ENCODE assay signal across 9 mouse cellular contexts in genomic region chr19:5486771-5487170, GRCm38 (mm10). TPM values are rescaled to one million over a fixed set of nuclear protein-coding genes. Genes with fewer than 3 reads are reported as not detected.
A peak's percentile ranks its signal among the peaks of the same experiment; 100 is the strongest.
DNase-seq lines count a peak whose midpoint lies in the region; ATAC-seq and TF ChIP-seq lines count a peak whose summit lies in the region.
"Had no signal": no experiment of that assay in that cellular context is flagged by ENCODE, and none has a peak within 500 bp of the region (broad histone marks: within the 10 kb centered on the region; RNA-seq: fewer than 3 reads in every experiment).

No protein-coding gene starts in this region.

- peak overlapping the region; percentile 98; the same call in 1 of the 2 replicates for H3K27ac ChIP-seq in gastrocnemius, adult 2 months
- peak overlapping the region; percentile 83 for H3K27ac ChIP-seq in lung, embryonic 16.5 days (ENCODE audit: low read length)
- peak overlapping the region; percentile 99; the same call in 1 of the 2 replicates for H3K27ac ChIP-seq in intestine, embryonic 16.5 days (ENCODE audit: low read length)
- H3K27ac ChIP-seq in midbrain, postnatal 0 days (ENCODE audit: low read depth, low read length): no peak overlapping the region

- intact Hi-C loops in gastrocnemius, adult 2 months (cut with DNase I): loop anchor here (2.0 to 5.0 kb wide), 2 partner anchors 24 to 79 kb away; no protein-coding TSS in a partner anchor
- intact Hi-C loops in left cerebral cortex, postnatal 25 days (cut with DNase I): no loop called here

- no peak for ATAC-seq in lung, embryonic 16.5 days (ENCODE audit: low read depth)
- no peak for ATAC-seq in intestine, embryonic 16.5 days
- no peak for ATAC-seq in midbrain, postnatal 0 days (ENCODE audit: low FRiP score)

- no peaks in the 10 kb centered on the region for H3K9me3 ChIP-seq in lung, embryonic 16.5 days (ENCODE audit: control insufficient read depth, low read length)
- no peaks in the 10 kb centered on the region for H3K9me3 ChIP-seq in intestine, embryonic 16.5 days (ENCODE audit: control insufficient read depth, low read length)
- no peaks in the 10 kb centered on the region for H3K9me3 ChIP-seq in midbrain, postnatal 0 days (ENCODE audit: low read length)

- DNase-seq in gastrocnemius, adult 2 months: no peak
- DNase-seq in gastrocnemius, postnatal 4 days (ENCODE audit: low spot score in 2 of 2): no peak
- DNase-seq in lung, adult 2 months: no peak
- DNase-seq in midbrain, postnatal 0 days (ENCODE audit: low spot score): no peak
- DNase-seq in left cerebral cortex, postnatal 25 days (ENCODE audit: low spot score in 2 of 2): no peak
- DNase-seq in gastrocnemius, postnatal 25 days: no peak
- DNase-seq: thymus, adult 18-20 months had no signal

- WGBS in lung, embryonic 16.5 days: 77% methylated on average over 4 of the region's 4 CpGs
- 61% methylated on average over 4 of the region's 4 CpGs for WGBS in lung, adult 2 months
- 84% methylated on average over 4 of the region's 4 CpGs for WGBS in intestine, embryonic 16.5 days
- WGBS in midbrain, postnatal 0 days: 78% methylated on average over 4 of the region's 4 CpGs

- H3K4me1 ChIP-seq in lung, embryonic 16.5 days (replicated peaks; ENCODE audit: control insufficient read depth, insufficient read depth, low read length): peaks cover 46% of the 10 kb centered on the region
- H3K4me1 ChIP-seq in lung, adult 2 months (ENCODE audit: control insufficient read depth, insufficient read depth, low read length): peaks cover 5% of the 10 kb centered on the region; the same call in 1 of the 2 replicates
- peaks cover 19% of the 10 kb centered on the region for H3K4me1 ChIP-seq in intestine, embryonic 16.5 days (ENCODE audit: control insufficient read depth, insufficient read depth, low read length)
- peaks cover 3% of the 10 kb centered on the region; the same call in 1 of the 2 replicates for H3K4me1 ChIP-seq in midbrain, postnatal 0 days (ENCODE audit: insufficient read depth, low read length)

- H3K36me3 ChIP-seq in lung, embryonic 16.5 days (ENCODE audit: control insufficient read depth, insufficient read depth, low read length): peaks cover 19% of the 10 kb centered on the region
- H3K36me3 ChIP-seq in intestine, embryonic 16.5 days (ENCODE audit: control insufficient read depth, insufficient read depth, low read length): peaks cover 7% of the 10 kb centered on the region
- H3K36me3 ChIP-seq in midbrain, postnatal 0 days (ENCODE audit: insufficient read depth, low read length): peaks cover 33% of the 10 kb centered on the region

- H3K4me3 ChIP-seq in gastrocnemius, adult 2 months: no peak overlapping the region; the same call in none of the 2 replicates
- H3K4me3 ChIP-seq in lung, embryonic 16.5 days (ENCODE audit: low read length): no peak overlapping the region
- H3K4me3 ChIP-seq in lung, adult 2 months (replicated peaks; ENCODE audit: extremely low read depth, low read depth, low read length): no peak overlapping the region
- peak overlapping the region; percentile 65; the same call in 1 of the 2 replicates for H3K4me3 ChIP-seq in intestine, embryonic 16.5 days (ENCODE audit: low read length)
- peak overlapping the region; percentile 52; the same call in 1 of the 2 replicates for H3K4me3 ChIP-seq in midbrain, postnatal 0 days (ENCODE audit: low read depth, low read length)

- no peaks in the 10 kb centered on the region for H3K27me3 ChIP-seq in lung, embryonic 16.5 days (ENCODE audit: control insufficient read depth, insufficient read depth, low read depth, low read length)
- no peaks in the 10 kb centered on the region for H3K27me3 ChIP-seq in intestine, embryonic 16.5 days (replicated peaks; ENCODE audit: control insufficient read depth, insufficient read depth, low read length)
- H3K27me3 ChIP-seq in midbrain, postnatal 0 days (ENCODE audit: insufficient read depth, low read length): no peaks in the 10 kb centered on the region

- no peak overlapping the region for H3K9ac ChIP-seq in lung, embryonic 16.5 days (ENCODE audit: low read length)
- H3K9ac ChIP-seq in intestine, embryonic 16.5 days (ENCODE audit: low read depth, low read length): no peak overlapping the region
- no peak overlapping the region; the same call in 1 of the 2 replicates for H3K9ac ChIP-seq in midbrain, postnatal 0 days (replicated peaks; ENCODE audit: low read length, poor library complexity, severe bottlenecking)

- H3K4me2 ChIP-seq in lung, embryonic 16.5 days (ENCODE audit: low read depth, low read length): peak overlapping the region; percentile 22; the same call in 1 of the 2 replicates
- H3K4me2 ChIP-seq in intestine, embryonic 16.5 days (ENCODE audit: low read depth, low read length): 0 out of 2 replicates have a peak overlapping the region, but pooled peaks have one; percentile 93
- H3K4me2 ChIP-seq in midbrain, postnatal 0 days (ENCODE audit: low read depth, low read length, poor library complexity, severe bottlenecking): peak overlapping the region; percentile 83; the same call in 1 of the 2 replicates

- TF ChIP-seq CTCF in gastrocnemius, adult 2 months (IDR thresholded peaks at IDR 0.05): no peak
- no peak for TF ChIP-seq CTCF in lung, adult 2 months (IDR thresholded peaks at IDR 0.05; ENCODE audit: insufficient read depth, low read length)
- TF ChIP-seq CTCF in midbrain, postnatal 0 days (IDR thresholded peaks at IDR 0.05): no peak

- no peak for TF ChIP-seq POLR2A in lung, adult 2 months (IDR thresholded peaks at IDR 0.05; ENCODE audit: borderline replicate concordance, extremely low read depth, low read depth, low read length)

RNA-seq across cellular contexts. Expression of gene Mus81, which starts 1.4 kb away (rescaled TPM):
- total RNA-seq in gastrocnemius, adult 2 months (2021): 10 to 100 TPM; 20.1 to 23.3 TPM
- 10 to 100 TPM; 28.9 to 30.9 TPM for total RNA-seq in gastrocnemius, postnatal 4 days (2021)
- 45.7 and 51.4 TPM in 2 replicates for polyA plus RNA-seq in lung, embryonic 16.5 days (2015; fragmentation: Nextera tagmentation; extraction: Ambion mirVana)
- polyA plus RNA-seq in lung, adult 2 months (2012; rRNA removed): 50.3 and 53.0 TPM in 2 replicates
- 32.7 and 36.5 TPM in 2 replicates for polyA plus RNA-seq in intestine, embryonic 16.5 days (2015; fragmentation: Nextera tagmentation; extraction: Ambion mirVana)
- total RNA-seq in midbrain, postnatal 0 days (2014; rRNA removed): 60.9 and 87.3 TPM in 2 replicates
- 27.9 and 30.4 TPM in 2 replicates for polyA plus RNA-seq in midbrain, postnatal 0 days (2015; fragmentation: Nextera tagmentation; extraction: Ambion mirVana)
- 10 to 100 TPM; 30.7 to 30.9 TPM for total RNA-seq in left cerebral cortex, postnatal 25 days (2021)
- 10 to 100 TPM; 20.3 to 21.6 TPM for total RNA-seq in gastrocnemius, postnatal 25 days (2021)

RNA-seq across cellular contexts. Expression of gene Cfl1, which starts 3.5 kb away (rescaled TPM):
- total RNA-seq in gastrocnemius, adult 2 months (2021): 10 to 100 TPM; 52.8 to 72.0 TPM
- 100 to 1,000 TPM; 557 to 593 TPM for total RNA-seq in gastrocnemius, postnatal 4 days (2021)
- 2,553 and 2,793 TPM in 2 replicates for polyA plus RNA-seq in lung, embryonic 16.5 days (2015; fragmentation: Nextera tagmentation; extraction: Ambion mirVana)
- 439 and 568 TPM in 2 replicates for polyA plus RNA-seq in lung, adult 2 months (2012; rRNA removed)
- 2,274 and 2,378 TPM in 2 replicates for polyA plus RNA-seq in intestine, embryonic 16.5 days (2015; fragmentation: Nextera tagmentation; extraction: Ambion mirVana)
- total RNA-seq in midbrain, postnatal 0 days (2014; rRNA removed): 1,453 and 1,672 TPM in 2 replicates
- polyA plus RNA-seq in midbrain, postnatal 0 days (2015; fragmentation: Nextera tagmentation; extraction: Ambion mirVana): 3,482 and 3,602 TPM in 2 replicates
- 1,000 to 10,000 TPM; 1,474 to 1,552 TPM for total RNA-seq in left cerebral cortex, postnatal 25 days (2021)
- 100 to 1,000 TPM in 1 of 2 experiments, 10 to 100 TPM in 1; 83.6 to 106 TPM for total RNA-seq in gastrocnemius, postnatal 25 days (2021)

RNA-seq across cellular contexts. Expression of gene Efemp2, which starts 13.0 kb away (rescaled TPM):
- total RNA-seq in gastrocnemius, adult 2 months (2021): 1 to 10 TPM; 3.4 to 6.6 TPM
- 10 to 100 TPM; 57.2 to 68.1 TPM for total RNA-seq in gastrocnemius, postnatal 4 days (2021)
- 197 and 200 TPM in 2 replicates for polyA plus RNA-seq in lung, embryonic 16.5 days (2015; fragmentation: Nextera tagmentation; extraction: Ambion mirVana)
- 96.9 and 103 TPM in 2 replicates for polyA plus RNA-seq in lung, adult 2 months (2012; rRNA removed)
- polyA plus RNA-seq in intestine, embryonic 16.5 days (2015; fragmentation: Nextera tagmentation; extraction: Ambion mirVana): 106 and 112 TPM in 2 replicates
- 32.9 and 33.7 TPM in 2 replicates for total RNA-seq in midbrain, postnatal 0 days (2014; rRNA removed)
- 35.2 and 36.1 TPM in 2 replicates for polyA plus RNA-seq in midbrain, postnatal 0 days (2015; fragmentation: Nextera tagmentation; extraction: Ambion mirVana)
- total RNA-seq in left cerebral cortex, postnatal 25 days (2021): 10 to 100 TPM; 15.2 to 16.4 TPM
- total RNA-seq in gastrocnemius, postnatal 25 days (2021): 10 to 100 TPM in 1 of 2 experiments, 1 to 10 TPM in 1; 7.8 to 12.2 TPM

RNA-seq across cellular contexts. Expression of gene 1700020D05Rik, which starts 16.8 kb away (rescaled TPM):
- total RNA-seq in gastrocnemius, adult 2 months (2021): 1 to 10 TPM in 1 of 2 experiments, under 1 TPM in 1; 0.92 to 1.6 TPM
- 1 to 10 TPM; 1.3 to 1.8 TPM for total RNA-seq in gastrocnemius, postnatal 4 days (2021)
- not detected in 2 replicates for polyA plus RNA-seq in lung, embryonic 16.5 days (2015; fragmentation: Nextera tagmentation; extraction: Ambion mirVana)
- polyA plus RNA-seq in lung, adult 2 months (2012; rRNA removed): 1.1 and 1.2 TPM in 2 replicates
- polyA plus RNA-seq in intestine, embryonic 16.5 days (2015; fragmentation: Nextera tagmentation; extraction: Ambion mirVana): not detected in 2 replicates
- 3.2 and 7.3 TPM in 2 replicates for total RNA-seq in midbrain, postnatal 0 days (2014; rRNA removed)
- 0.20 TPM in 1 of 2 replicates, not detected in the other for polyA plus RNA-seq in midbrain, postnatal 0 days (2015; fragmentation: Nextera tagmentation; extraction: Ambion mirVana)
- total RNA-seq in left cerebral cortex, postnatal 25 days (2021): 1 to 10 TPM; 5.1 to 7.7 TPM
- under 1 TPM; 0.64 to 0.88 TPM for total RNA-seq in gastrocnemius, postnatal 25 days (2021)

RNA-seq across cellular contexts. Expression of gene Ctsw, which starts 18.5 kb away (rescaled TPM):
- not detected for total RNA-seq in gastrocnemius, adult 2 months (2021)
- total RNA-seq in gastrocnemius, postnatal 4 days (2021): under 1 TPM in 1 of 2 experiments, not detected in 1; 0.16 TPM
- polyA plus RNA-seq in lung, embryonic 16.5 days (2015; fragmentation: Nextera tagmentation; extraction: Ambion mirVana): 2.2 and 3.8 TPM in 2 replicates
- 4.9 and 5.7 TPM in 2 replicates for polyA plus RNA-seq in lung, adult 2 months (2012; rRNA removed)
- 1.7 and 2.8 TPM in 2 replicates for polyA plus RNA-seq in intestine, embryonic 16.5 days (2015; fragmentation: Nextera tagmentation; extraction: Ambion mirVana)
- 0.33 and 0.94 TPM in 2 replicates for total RNA-seq in midbrain, postnatal 0 days (2014; rRNA removed)
- 1.5 and 1.9 TPM in 2 replicates for polyA plus RNA-seq in midbrain, postnatal 0 days (2015; fragmentation: Nextera tagmentation; extraction: Ambion mirVana)
- under 1 TPM; 0.73 to 0.80 TPM for total RNA-seq in left cerebral cortex, postnatal 25 days (2021)
- total RNA-seq in gastrocnemius, postnatal 25 days (2021): not detected

Comparison
In these comparisons a context has a peak if more than half of its experiments do, and no peak if none do; other contexts are left out.
1. RNA of gene Cfl1, which starts 3.5 kb away (total RNA-seq): 1,453 to 1,672 TPM in midbrain, postnatal 0 days, 1,474 to 1,552 TPM in left cerebral cortex, postnatal 25 days and 557 to 593 TPM in gastrocnemius, postnatal 4 days; 83.6 to 106 TPM in gastrocnemius, postnatal 25 days and 52.8 to 72.0 TPM in gastrocnemius, adult 2 months; every median in the first group is over 4 times any median in the second.
2. H3K4me3 ChIP-seq: peak in intestine, embryonic 16.5 days (single experiment) and midbrain, postnatal 0 days (single experiment); none in gastrocnemius, adult 2 months (single experiment), lung, embryonic 16.5 days (single experiment) and lung, adult 2 months (single experiment).
3. H3K4me2 ChIP-seq: peak in every context shown above with its lines; median percentile 93 in intestine, embryonic 16.5 days; 83 in midbrain, postnatal 0 days; 22 in lung, embryonic 16.5 days.